Mouse (Mus musculus) liver, adult 2 months (tissue): ENCODE data around the gene Mrpl22. TPM values are rescaled to one million over a fixed set of nuclear protein-coding genes. Genes with fewer than 3 reads are reported as not detected.

Experiments used
- DNase-seq: peaks from one replicate; pipeline ENCODE4 v3.0.0-alpha.2; 2011; ENCODE audit warnings: low read depth, low spot score; ENCODE audit errors: extremely low read depth
- H3K27ac ChIP-seq: fragments of 200-500 bp; replicated peaks from 2 replicates; pipeline ENCODE4 v1.5.1; 2012; ENCODE audit warnings: low read depth, mild to moderate bottlenecking, control low read depth, inconsistent platforms, low read length; ENCODE audit not compliant: insufficient read depth
- H3K27me3 ChIP-seq: fragments of 200-500 bp; 2 replicates; pipeline ENCODE4 v1.6.1; 2012; ENCODE audit warnings: mild to moderate bottlenecking, moderate library complexity, low read length, inconsistent platforms; ENCODE audit not compliant: control insufficient read depth, insufficient read depth
- H3K36me3 ChIP-seq: fragments of 200-500 bp; 2 replicates; pipeline ENCODE4 v1.6.1; 2012; ENCODE audit warnings: low read length, inconsistent platforms; ENCODE audit not compliant: control insufficient read depth, insufficient read depth
- H3K4me1 ChIP-seq: fragments of 200-500 bp; 2 replicates; pipeline ENCODE4 v1.6.1; 2011; ENCODE audit warnings: low read length; ENCODE audit not compliant: control insufficient read depth, insufficient read depth
- H3K4me3 ChIP-seq: fragments of 200-500 bp; 2 replicates; pipeline ENCODE4 v1.5.1; 2011; ENCODE audit warnings: low read depth, mild to moderate bottlenecking, control low read depth, low read length, moderate library complexity; ENCODE audit not compliant: insufficient read depth
- H3K79me2 ChIP-seq: fragments of 200-500 bp; 2 replicates; pipeline ENCODE4 v1.6.1; 2012; ENCODE audit warnings: inconsistent platforms, mild to moderate bottlenecking, low read length, moderate library complexity; ENCODE audit not compliant: control insufficient read depth, insufficient read depth
- H3K9ac ChIP-seq: fragments of 200-500 bp; 2 replicates; pipeline ENCODE4 v1.6.1; 2012; ENCODE audit warnings: low read depth, mild to moderate bottlenecking, control low read depth, inconsistent platforms, low read length
- CTCF ChIP-seq: fragments of 200-500 bp; IDR thresholded peaks from 2 replicates; pipeline ENCODE4 v1.5.1; 2011; ENCODE audit warnings: low read depth, low read length, control low read depth
- POLR2A ChIP-seq: fragments of 200-500 bp; IDR thresholded peaks from 2 replicates; pipeline ENCODE4 v1.6.1; 2011; ENCODE audit warnings: low read length, control low read depth; ENCODE audit not compliant: insufficient read depth; ENCODE audit errors: extremely low read depth
- WGBS: fragments of 180-500 bp; shearing (Covaris S2); methylation state at CpG from one replicate; pipeline ENCODE4 v1.1.7; 2018; 5-methylcytosine and 5-hydroxymethylcytosine counted together
- polyA plus RNA-seq: library from polyadenylated mRNA; depleted of rRNA; stranded (reverse); fragments of >200 nt; gene quantifications from 2 replicates; pipeline ENCODE4 v1.2.3, GENCODE M21; 2012
- total RNA-seq: library from RNA; depleted of rRNA; stranded (reverse); fragments of >200 nt; gene quantifications from 2 replicates; pipeline ENCODE4 v1.2.3, GENCODE M21; 2014

Mrpl22 gene
- total and polyA plus RNA-seq, 2 experiments = 41.1 to 63.4 TPM

DNA sequence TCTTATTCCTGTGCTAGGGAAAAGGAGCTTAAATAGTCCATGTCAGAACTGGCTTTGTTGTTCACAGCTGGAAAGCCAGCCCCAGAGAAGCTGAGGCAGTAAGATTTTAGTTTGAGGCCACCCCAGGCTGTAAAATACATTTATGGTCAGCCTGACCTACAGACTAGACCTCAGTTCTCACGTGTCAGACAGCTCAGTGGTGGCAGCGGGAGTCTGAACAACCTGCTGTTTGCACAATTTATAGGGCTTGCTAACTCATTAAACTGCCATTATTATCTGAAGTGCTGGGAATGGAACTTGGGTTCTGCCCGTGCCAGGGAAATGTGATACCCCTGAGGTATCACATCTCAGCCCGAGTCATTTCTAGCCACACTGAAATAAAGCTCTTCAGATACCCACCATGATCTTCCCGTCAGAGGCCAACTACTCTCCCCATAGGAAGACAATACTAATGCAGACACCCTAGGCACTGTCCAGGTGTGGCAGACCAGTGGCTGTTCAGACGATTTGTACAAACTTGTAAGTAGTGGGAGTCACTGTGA, 42.1 kb upstream of the Mrpl22 start:
- no peaks in the 10 kb centered on the region for H3K79me2 ChIP-seq
- peaks cover 7% of the 10 kb centered on the region for H3K4me1 ChIP-seq
- no peak for DNase-seq
- no peak overlapping the region for H3K9ac ChIP-seq
- H3K36me3 ChIP-seq = peaks cover 19% of the 10 kb centered on the region; the same call in 1 of the 2 replicates
- H3K27ac ChIP-seq = no peak overlapping the region
- H3K27me3 ChIP-seq = no peaks in the 10 kb centered on the region
- H3K4me3 ChIP-seq = no peak overlapping the region
- 91% methylated on average over 6 of the region's 6 CpGs for WGBS
- TF ChIP-seq CTCF = no peak
- no peak for TF ChIP-seq POLR2A

DNA sequence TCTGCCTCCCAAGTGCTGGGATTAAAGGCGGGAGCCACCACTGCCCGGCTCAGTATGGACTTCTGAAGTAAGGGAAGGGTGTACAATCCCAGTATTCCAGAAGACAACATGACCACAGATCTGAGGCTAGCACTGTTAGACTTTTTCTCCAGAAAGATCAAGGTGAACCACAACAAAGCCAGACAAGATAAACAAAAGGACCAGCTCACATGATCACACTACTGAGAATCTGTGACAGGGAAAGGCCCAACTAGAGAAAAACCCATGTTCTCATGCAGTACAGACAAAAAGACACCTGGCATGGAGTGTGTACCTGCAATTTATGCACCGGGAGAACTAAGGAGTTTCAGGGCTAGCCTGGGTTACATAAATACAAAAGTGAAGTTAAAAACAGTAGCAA, 39.4 kb upstream of the Mrpl22 start:
- Histone ChIP-seq H3K9ac (no peak overlapping the region), H3K4me1 (peaks cover 5% of the 10 kb centered on the region), H3K27ac (no peak overlapping the region), H3K79me2 (no peaks in the 10 kb centered on the region), H3K36me3 (peaks cover 30% of the 10 kb centered on the region), H3K27me3 (no peaks in the 10 kb centered on the region), H3K4me3 (no peak overlapping the region)
- no peak for DNase-seq
- TF ChIP-seq CTCF (no peak), POLR2A (no peak)
- 97% methylated on average over 3 of the region's 3 CpGs for WGBS

- no peak overlapping the region for H3K4me3 ChIP-seq
- TF ChIP-seq CTCF (no peak), POLR2A (no peak)
- H3K27ac ChIP-seq = no peak overlapping the region
- H3K79me2 ChIP-seq = no peaks in the 10 kb centered on the region
- H3K4me1 ChIP-seq = no peaks in the 10 kb centered on the region
- H3K36me3 ChIP-seq = peaks cover 37% of the 10 kb centered on the region
- no peak for DNase-seq
- no peaks in the 10 kb centered on the region for H3K27me3 ChIP-seq
- no peak overlapping the region for H3K9ac ChIP-seq
Observed at GRCm38 (mm10) chr11:58134869-58135268, 36.6 kb upstream of the Mrpl22 start.

DNA sequence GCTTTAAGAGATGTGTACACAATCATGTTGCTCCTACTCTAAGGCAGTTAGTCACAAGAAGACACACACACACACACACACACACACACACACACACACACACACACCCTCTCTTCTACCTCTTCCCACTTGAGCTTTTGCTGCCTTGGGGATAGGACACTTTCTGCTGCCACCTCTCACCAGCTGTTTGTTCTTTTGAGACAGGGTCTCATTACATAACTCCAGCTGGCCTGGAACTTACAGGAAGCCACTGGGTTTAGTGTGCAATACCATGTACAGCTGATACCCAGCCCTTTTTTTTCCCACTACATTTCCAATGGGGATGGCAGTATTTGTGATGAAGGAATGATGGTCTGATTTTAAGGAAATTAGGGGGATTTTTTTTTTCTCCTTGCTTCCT, 36.2 kb upstream of the Mrpl22 start:
- Histone ChIP-seq H3K36me3 (peaks cover 40% of the 10 kb centered on the region), H3K79me2 (no peaks in the 10 kb centered on the region), H3K9ac (no peak overlapping the region), H3K27ac (no peak overlapping the region), H3K4me3 (no peak overlapping the region), H3K27me3 (no peaks in the 10 kb centered on the region), H3K4me1 (no peaks in the 10 kb centered on the region)
- DNase-seq = no peak
- TF ChIP-seq POLR2A = no peak
- no peak for TF ChIP-seq CTCF

- no peak overlapping the region for H3K27ac ChIP-seq
- H3K79me2 ChIP-seq = no peaks in the 10 kb centered on the region
- DNase-seq = peak; percentile 30
- TF ChIP-seq POLR2A (no peak), CTCF (no peak)
- whole genome bisulfite sequencing = 30% methylated on average over 6 of the region's 6 CpGs
- no peaks in the 10 kb centered on the region for H3K4me1 ChIP-seq
- H3K4me3 ChIP-seq = no peak overlapping the region
- no peaks in the 10 kb centered on the region for H3K27me3 ChIP-seq
- peaks cover 52% of the 10 kb centered on the region for H3K36me3 ChIP-seq
- H3K9ac ChIP-seq = no peak overlapping the region
Observed at GRCm38 (mm10) chr11:58136677-58137076, 34.8 kb upstream of the Mrpl22 start.

GRCm38 (mm10) chr11:58138821-58139220, 32.6 kb upstream of the Mrpl22 start:
- WGBS = 97% methylated on average over 11 of the region's 11 CpGs
- Histone ChIP-seq H3K9ac (no peak overlapping the region), H3K4me3 (no peak overlapping the region), H3K27ac (no peak overlapping the region), H3K27me3 (no peaks in the 10 kb centered on the region), H3K79me2 (no peaks in the 10 kb centered on the region), H3K36me3 (peaks cover 55% of the 10 kb centered on the region), H3K4me1 (no peaks in the 10 kb centered on the region)
- no peak for DNase-seq
- TF ChIP-seq POLR2A = no peak
- TF ChIP-seq CTCF = no peak
